Mouse (Mus musculus): ENCODE measurements around the gene Enox1. TPM values are rescaled to one million over a fixed set of nuclear protein-coding genes. Genes with fewer than 3 reads are reported as not detected.

The Enox1 gene
- polyA plus RNA-seq, 1 experiment = 3.1 TPM

DNA sequence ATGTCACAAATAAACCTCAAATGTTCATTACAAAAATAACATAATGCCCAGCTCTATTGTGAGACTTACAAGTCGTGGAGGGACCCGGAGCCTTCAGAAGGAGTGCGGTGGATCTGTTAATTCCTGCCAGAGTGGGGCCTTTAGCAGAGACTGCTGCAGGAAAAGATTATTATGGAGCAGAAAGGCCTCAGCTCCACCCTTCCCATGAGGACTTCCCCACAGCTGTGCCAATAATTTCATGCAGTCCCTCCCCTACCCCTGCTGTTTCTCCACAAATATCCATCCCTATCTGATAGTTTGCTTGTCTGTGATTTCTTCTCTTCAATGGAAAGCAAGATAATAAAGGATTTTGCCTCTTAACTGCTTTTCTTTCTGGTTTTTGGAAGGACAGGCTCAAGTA lies 314.0 kb downstream of the Enox1 start:
- no peaks in the 10 kb centered on the region for H3K27me3 ChIP-seq (ENCODE audit: control insufficient read depth, insufficient read depth, low read length, poor library complexity, severe bottlenecking)
- H3K9ac ChIP-seq (ENCODE audit: low read depth, poor library complexity, severe bottlenecking) = no peak overlapping the region
- H3K27ac ChIP-seq (ENCODE audit: insufficient read depth, low read length) = no peak overlapping the region
- no peaks in the 10 kb centered on the region for H3K9me3 ChIP-seq (replicated peaks; ENCODE audit: control insufficient read depth, insufficient read depth, low read length, poor library complexity, severe bottlenecking)
- H3K36me3 ChIP-seq (ENCODE audit: control insufficient read depth, insufficient read depth, low read length, poor library complexity, severe bottlenecking) = no peaks in the 10 kb centered on the region
- no peaks in the 10 kb centered on the region for H3K4me1 ChIP-seq (ENCODE audit: control insufficient read depth, insufficient read depth, low read length)
- no peak for TF ChIP-seq CTCF (IDR thresholded peaks at IDR 0.05; ENCODE audit: low read depth, low read length)
- no peak for TF ChIP-seq EP300 (IDR thresholded peaks at IDR 0.05; ENCODE audit: insufficient read depth, low read depth, low read length)
- TF ChIP-seq POLR2A (IDR thresholded peaks at IDR 0.05; ENCODE audit: insufficient read depth, low read length) = no peak
- no peak overlapping the region for H3K4me3 ChIP-seq (ENCODE audit: low read depth, low read length)

GRCm38 (mm10) chr14:77473501-77473900 lies 316.9 kb downstream of the Enox1 start:
- Histone ChIP-seq H3K27me3 (ENCODE audit: control insufficient read depth, insufficient read depth, low read length, poor library complexity, severe bottlenecking) (no peaks in the 10 kb centered on the region), H3K4me1 (ENCODE audit: control insufficient read depth, insufficient read depth, low read length) (no peaks in the 10 kb centered on the region), H3K27ac (ENCODE audit: insufficient read depth, low read length) (no peak overlapping the region), H3K4me3 (ENCODE audit: low read depth, low read length) (no peak overlapping the region), H3K9ac (ENCODE audit: low read depth, poor library complexity, severe bottlenecking) (no peak overlapping the region), H3K9me3 (replicated peaks; ENCODE audit: control insufficient read depth, insufficient read depth, low read length, poor library complexity, severe bottlenecking) (no peaks in the 10 kb centered on the region), H3K36me3 (ENCODE audit: control insufficient read depth, insufficient read depth, low read length, poor library complexity, severe bottlenecking) (no peaks in the 10 kb centered on the region)
- TF ChIP-seq POLR2A (IDR thresholded peaks at IDR 0.05; ENCODE audit: insufficient read depth, low read length) = no peak
- no peak for TF ChIP-seq CTCF (IDR thresholded peaks at IDR 0.05; ENCODE audit: low read depth, low read length)
- no peak for TF ChIP-seq EP300 (IDR thresholded peaks at IDR 0.05; ENCODE audit: insufficient read depth, low read depth, low read length)

DNA sequence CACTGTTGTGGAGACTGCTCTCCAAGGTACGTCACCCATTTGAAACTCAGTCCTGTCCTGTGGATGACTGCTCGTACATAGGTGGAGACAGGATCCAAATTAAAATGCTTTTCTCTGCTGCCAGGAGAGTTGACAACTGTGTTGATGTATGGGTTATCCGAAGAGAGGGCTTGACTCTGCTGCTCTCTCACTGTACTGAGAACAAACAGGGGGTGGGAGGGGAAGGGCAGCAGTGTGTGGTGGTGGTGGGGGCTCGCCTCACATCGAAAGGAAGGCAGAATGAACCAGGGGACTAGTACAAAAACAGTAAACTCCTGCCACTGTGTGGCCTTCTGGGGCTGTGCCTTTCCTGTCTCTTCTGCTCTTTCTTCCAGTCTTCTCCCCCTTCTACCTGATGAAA lies 317.5 kb downstream of the Enox1 start:
- Histone ChIP-seq H3K27me3 (ENCODE audit: control insufficient read depth, insufficient read depth, low read length, poor library complexity, severe bottlenecking) (no peaks in the 10 kb centered on the region), H3K36me3 (ENCODE audit: control insufficient read depth, insufficient read depth, low read length, poor library complexity, severe bottlenecking) (no peaks in the 10 kb centered on the region), H3K9me3 (replicated peaks; ENCODE audit: control insufficient read depth, insufficient read depth, low read length, poor library complexity, severe bottlenecking) (no peaks in the 10 kb centered on the region), H3K4me1 (ENCODE audit: control insufficient read depth, insufficient read depth, low read length) (no peaks in the 10 kb centered on the region), H3K9ac (ENCODE audit: low read depth, poor library complexity, severe bottlenecking) (no peak overlapping the region), H3K4me3 (ENCODE audit: low read depth, low read length) (no peak overlapping the region), H3K27ac (ENCODE audit: insufficient read depth, low read length) (no peak overlapping the region)
- TF ChIP-seq CTCF (IDR thresholded peaks at IDR 0.05; ENCODE audit: low read depth, low read length) = no peak
- TF ChIP-seq EP300 (IDR thresholded peaks at IDR 0.05; ENCODE audit: insufficient read depth, low read depth, low read length) = no peak
- TF ChIP-seq POLR2A (IDR thresholded peaks at IDR 0.05; ENCODE audit: insufficient read depth, low read length) = no peak

GRCm38 (mm10) chr14:77475134-77475820 lies 318.7 kb downstream of the Enox1 start:
- Histone ChIP-seq H3K27me3 (ENCODE audit: control insufficient read depth, insufficient read depth, low read length, poor library complexity, severe bottlenecking) (no peaks in the 10 kb centered on the region), H3K9ac (ENCODE audit: low read depth, poor library complexity, severe bottlenecking) (no peak overlapping the region), H3K9me3 (replicated peaks; ENCODE audit: control insufficient read depth, insufficient read depth, low read length, poor library complexity, severe bottlenecking) (no peaks in the 10 kb centered on the region), H3K4me3 (ENCODE audit: low read depth, low read length) (no peak overlapping the region), H3K27ac (ENCODE audit: insufficient read depth, low read length) (no peak overlapping the region), H3K4me1 (ENCODE audit: control insufficient read depth, insufficient read depth, low read length) (no peaks in the 10 kb centered on the region), H3K36me3 (ENCODE audit: control insufficient read depth, insufficient read depth, low read length, poor library complexity, severe bottlenecking) (no peaks in the 10 kb centered on the region)
- TF ChIP-seq CTCF (IDR thresholded peaks at IDR 0.05; ENCODE audit: low read depth, low read length) (no peak), EP300 (IDR thresholded peaks at IDR 0.05; ENCODE audit: insufficient read depth, low read depth, low read length) (no peak), POLR2A (IDR thresholded peaks at IDR 0.05; ENCODE audit: insufficient read depth, low read length) (no peak)

- Histone ChIP-seq H3K27ac (ENCODE audit: insufficient read depth, low read length) (no peak overlapping the region), H3K9ac (ENCODE audit: low read depth, poor library complexity, severe bottlenecking) (no peak overlapping the region), H3K9me3 (replicated peaks; ENCODE audit: control insufficient read depth, insufficient read depth, low read length, poor library complexity, severe bottlenecking) (no peaks in the 10 kb centered on the region), H3K4me3 (ENCODE audit: low read depth, low read length) (no peak overlapping the region), H3K4me1 (ENCODE audit: control insufficient read depth, insufficient read depth, low read length) (no peaks in the 10 kb centered on the region), H3K36me3 (ENCODE audit: control insufficient read depth, insufficient read depth, low read length, poor library complexity, severe bottlenecking) (no peaks in the 10 kb centered on the region), H3K27me3 (ENCODE audit: control insufficient read depth, insufficient read depth, low read length, poor library complexity, severe bottlenecking) (no peaks in the 10 kb centered on the region)
- no peak for TF ChIP-seq CTCF (IDR thresholded peaks at IDR 0.05; ENCODE audit: low read depth, low read length)
- TF ChIP-seq EP300 (IDR thresholded peaks at IDR 0.05; ENCODE audit: insufficient read depth, low read depth, low read length) = no peak
- TF ChIP-seq POLR2A (IDR thresholded peaks at IDR 0.05; ENCODE audit: insufficient read depth, low read length) = no peak
These were observed 321.1 kb downstream of the Enox1 start for GRCm38 (mm10) chr14:77477704-77478103.

GRCm38 (mm10) chr14:77478210-77478609 lies 321.6 kb downstream of the Enox1 start:
- H3K9ac ChIP-seq (ENCODE audit: low read depth, poor library complexity, severe bottlenecking) = no peak overlapping the region
- H3K27me3 ChIP-seq (ENCODE audit: control insufficient read depth, insufficient read depth, low read length, poor library complexity, severe bottlenecking) = no peaks in the 10 kb centered on the region
- H3K4me1 ChIP-seq (ENCODE audit: control insufficient read depth, insufficient read depth, low read length) = no peaks in the 10 kb centered on the region
- TF ChIP-seq EP300 (IDR thresholded peaks at IDR 0.05; ENCODE audit: insufficient read depth, low read depth, low read length) (no peak), CTCF (IDR thresholded peaks at IDR 0.05; ENCODE audit: low read depth, low read length) (no peak), POLR2A (IDR thresholded peaks at IDR 0.05; ENCODE audit: insufficient read depth, low read length) (no peak)
- no peaks in the 10 kb centered on the region for H3K9me3 ChIP-seq (replicated peaks; ENCODE audit: control insufficient read depth, insufficient read depth, low read length, poor library complexity, severe bottlenecking)
- no peak overlapping the region for H3K4me3 ChIP-seq (ENCODE audit: low read depth, low read length)
- no peak overlapping the region for H3K27ac ChIP-seq (ENCODE audit: insufficient read depth, low read length)
- no peaks in the 10 kb centered on the region for H3K36me3 ChIP-seq (ENCODE audit: control insufficient read depth, insufficient read depth, low read length, poor library complexity, severe bottlenecking)

Measured in ES-Bruce4 (cell line).